Mouse (Mus musculus) myocyte (in vitro differentiated cells): ENCODE measurements around the gene Rabl3.

Source experiments
- MYOG ChIP-seq, 3 experiments: IDR thresholded peaks; one replicate each; pipeline ENCODE4 v1.6.1; 2011; ENCODE audit warnings: control low read depth in 2 of 3, low read depth in 2 of 3, mild to moderate bottlenecking in 2 of 3; ENCODE audit not compliant: insufficient read length in 2 of 3, control insufficient read depth in 1 of 3, insufficient read depth in 1 of 3
- POLR2A ChIP-seq: IDR thresholded peaks from one replicate; pipeline ENCODE4 v1.6.1; 2011; ENCODE audit warnings: low read depth, mild to moderate bottlenecking, control low read depth, moderate library complexity; ENCODE audit not compliant: insufficient read length
- POLR2AphosphoS2 ChIP-seq: IDR thresholded peaks from one replicate; pipeline ENCODE4 v1.6.1; 2011; ENCODE audit warnings: low read depth, control low read depth; ENCODE audit not compliant: insufficient read length
- TCF12 ChIP-seq: IDR thresholded peaks from one replicate; pipeline ENCODE4 v1.6.1; 2011; ENCODE audit warnings: mild to moderate bottlenecking, control low read depth; ENCODE audit not compliant: poor library complexity, insufficient read depth, severe bottlenecking

GRCm38 (mm10) chr16:37599326-37599725 lies 59.6 kb downstream of the Rabl3 start:
- TF ChIP-seq POLR2A (no peak), TCF12 (no peak), MYOG (IDR thresholded peaks at IDR 0.05; ENCODE audit: control insufficient read depth in 1 of 3, insufficient read depth in 1 of 3, insufficient read length in 2 of 3, low read depth in 2 of 3) (no peak), POLR2AphosphoS2 (no peak)
